Mouse (Mus musculus): ENCODE results near the gene Bcl2l14. TPM values are rescaled to one million over a fixed set of nuclear protein-coding genes. Genes with fewer than 3 reads are reported as not detected.

The Bcl2l14 gene
- polyA plus RNA-seq, 1 experiment from 2014 or later, result 0.12 TPM

GRCm38 (mm10) chr6:134377856-134378255 is 18.3 kb upstream of the Bcl2l14 start:
- no peaks in the 10 kb centered on the region for H3K36me3 ChIP-seq (replicated peaks)
- 84% methylated on average over 3 of the region's 3 CpGs for WGBS
- ATAC-seq (replicated peaks), result no peak
- H3K4me2 ChIP-seq, result no peak overlapping the region
- no peak overlapping the region for H3K4me3 ChIP-seq
- H3K27ac ChIP-seq, result no peak overlapping the region
- H3K9ac ChIP-seq, result no peak overlapping the region
- no peaks in the 10 kb centered on the region for H3K4me1 ChIP-seq
- no peaks in the 10 kb centered on the region for H3K9me3 ChIP-seq
- H3K27me3 ChIP-seq (replicated peaks), result no peaks in the 10 kb centered on the region

- no peak overlapping the region for H3K27ac ChIP-seq
- no peaks in the 10 kb centered on the region for H3K9me3 ChIP-seq
- no peak for ATAC-seq (replicated peaks)
- WGBS, result 91% methylated on average over 6 of the region's 6 CpGs
- H3K9ac ChIP-seq, result no peak overlapping the region
- H3K27me3 ChIP-seq (replicated peaks), result no peaks in the 10 kb centered on the region
- no peaks in the 10 kb centered on the region for H3K36me3 ChIP-seq (replicated peaks)
- H3K4me1 ChIP-seq, result no peaks in the 10 kb centered on the region
- H3K4me3 ChIP-seq, result no peak overlapping the region
- H3K4me2 ChIP-seq, result no peak overlapping the region
Measured at GRCm38 (mm10) chr6:134381462-134381861, 14.7 kb upstream of the Bcl2l14 start.

GRCm38 (mm10) chr6:134385931-134386330 is 10.2 kb upstream of the Bcl2l14 start:
- ATAC-seq (replicated peaks), result no peak
- H3K9ac ChIP-seq, result no peak overlapping the region
- H3K27me3 ChIP-seq (replicated peaks), result no peaks in the 10 kb centered on the region
- H3K4me1 ChIP-seq, result no peaks in the 10 kb centered on the region
- H3K9me3 ChIP-seq, result no peaks in the 10 kb centered on the region
- 88% methylated on average over 6 of the region's 6 CpGs for WGBS
- H3K4me2 ChIP-seq, result no peak overlapping the region
- H3K4me3 ChIP-seq, result no peak overlapping the region
- H3K27ac ChIP-seq, result no peak overlapping the region
- H3K36me3 ChIP-seq (replicated peaks), result no peaks in the 10 kb centered on the region

GRCm38 (mm10) chr6:134387396-134387795 is 8.7 kb upstream of the Bcl2l14 start:
- no peak for ATAC-seq (replicated peaks)
- 87% methylated on average over 10 of the region's 10 CpGs for WGBS

GRCm38 (mm10) chr6:134388424-134389110 is 7.6 kb upstream of the Bcl2l14 start:
- 76% methylated on average over 24 of the region's 24 CpGs for WGBS
- H3K4me3 ChIP-seq, result no peak overlapping the region
- H3K9me3 ChIP-seq, result no peaks in the 10 kb centered on the region
- no peak overlapping the region for H3K4me2 ChIP-seq
- no peak overlapping the region for H3K9ac ChIP-seq
- no peak for ATAC-seq (replicated peaks)
- H3K27ac ChIP-seq, result no peak overlapping the region
- no peaks in the 10 kb centered on the region for H3K36me3 ChIP-seq (replicated peaks)
- no peaks in the 10 kb centered on the region for H3K27me3 ChIP-seq (replicated peaks)
- H3K4me1 ChIP-seq, result no peaks in the 10 kb centered on the region

More at GRCm38 (mm10) chr6:134387396-134387795, 8.7 kb upstream of the Bcl2l14 start:
- Histone ChIP-seq H3K4me1 (no peaks in the 10 kb centered on the region), H3K4me2 (no peak overlapping the region), H3K27me3 (replicated peaks) (no peaks in the 10 kb centered on the region), H3K9me3 (no peaks in the 10 kb centered on the region), H3K36me3 (replicated peaks) (no peaks in the 10 kb centered on the region), H3K27ac (no peak overlapping the region), H3K4me3 (no peak overlapping the region), H3K9ac (no peak overlapping the region)

DNA sequence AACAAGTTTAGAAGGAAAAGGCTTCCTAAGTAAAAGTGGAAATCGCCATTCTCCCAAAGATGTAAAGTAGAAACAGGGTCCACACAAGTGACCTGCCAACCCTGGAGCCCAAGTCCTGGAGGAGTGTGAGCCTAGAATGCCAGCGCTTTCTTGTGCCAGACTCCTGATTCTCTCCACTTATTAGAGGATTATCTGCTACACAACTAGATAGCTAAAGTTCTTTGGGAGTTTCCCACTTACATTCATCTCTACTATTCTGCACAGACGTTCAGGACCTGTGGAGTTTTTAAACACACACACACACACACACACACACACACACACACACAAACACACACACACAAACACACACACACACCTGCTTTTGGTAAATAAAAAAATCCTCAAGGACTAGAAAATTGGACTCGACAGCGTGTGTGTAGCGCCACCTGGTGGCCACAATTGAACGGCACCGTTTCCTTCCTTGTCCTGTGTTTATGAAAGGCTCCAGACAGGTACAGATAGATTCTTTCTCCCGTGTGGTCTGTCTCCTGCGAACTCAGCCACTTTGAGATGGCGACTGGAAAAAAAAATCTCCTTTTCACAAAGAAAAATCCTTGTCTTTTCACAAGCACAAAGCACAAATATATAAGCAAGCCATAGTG is 6.7 kb upstream of the Bcl2l14 start:
- ATAC-seq (replicated peaks), result peak; percentile 69
- H3K36me3 ChIP-seq (replicated peaks), result no peaks in the 10 kb centered on the region
- no peak overlapping the region for H3K9ac ChIP-seq
- H3K9me3 ChIP-seq, result no peaks in the 10 kb centered on the region
- H3K27ac ChIP-seq, result no peak overlapping the region
- 17% methylated on average over 11 of the region's 11 CpGs for WGBS
- H3K27me3 ChIP-seq (replicated peaks), result no peaks in the 10 kb centered on the region
- H3K4me1 ChIP-seq, result no peaks in the 10 kb centered on the region
- H3K4me3 ChIP-seq, result no peak overlapping the region
- no peak overlapping the region for H3K4me2 ChIP-seq

DNA sequence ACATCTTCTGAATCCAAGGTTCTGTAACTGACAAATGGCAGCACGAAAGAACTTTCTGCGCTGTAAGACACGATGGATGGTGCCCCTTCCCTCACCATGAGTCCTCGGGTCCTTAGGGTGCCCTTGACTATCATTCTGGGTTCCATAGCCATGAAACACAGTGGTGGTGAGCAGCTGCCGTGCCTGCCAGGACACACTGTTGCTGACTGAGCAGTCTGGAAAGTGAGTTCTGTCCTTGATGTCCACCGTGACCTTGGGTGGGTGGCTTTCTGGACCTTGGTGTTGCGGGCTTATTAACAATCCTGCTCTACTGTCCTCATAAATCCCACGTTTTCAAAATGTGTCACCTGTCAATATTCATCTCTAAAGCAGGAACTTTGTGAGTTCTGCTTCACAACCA is 6.2 kb upstream of the Bcl2l14 start:
- no peaks in the 10 kb centered on the region for H3K27me3 ChIP-seq (replicated peaks)
- H3K9me3 ChIP-seq, result no peaks in the 10 kb centered on the region
- no peaks in the 10 kb centered on the region for H3K4me1 ChIP-seq
- H3K9ac ChIP-seq, result no peak overlapping the region
- no peak overlapping the region for H3K4me2 ChIP-seq
- ATAC-seq (replicated peaks), result peak; percentile 35
- H3K36me3 ChIP-seq (replicated peaks), result no peaks in the 10 kb centered on the region
- H3K4me3 ChIP-seq, result no peak overlapping the region
- no peak overlapping the region for H3K27ac ChIP-seq
- WGBS, result 77% methylated on average over 8 of the region's 8 CpGs

DNA sequence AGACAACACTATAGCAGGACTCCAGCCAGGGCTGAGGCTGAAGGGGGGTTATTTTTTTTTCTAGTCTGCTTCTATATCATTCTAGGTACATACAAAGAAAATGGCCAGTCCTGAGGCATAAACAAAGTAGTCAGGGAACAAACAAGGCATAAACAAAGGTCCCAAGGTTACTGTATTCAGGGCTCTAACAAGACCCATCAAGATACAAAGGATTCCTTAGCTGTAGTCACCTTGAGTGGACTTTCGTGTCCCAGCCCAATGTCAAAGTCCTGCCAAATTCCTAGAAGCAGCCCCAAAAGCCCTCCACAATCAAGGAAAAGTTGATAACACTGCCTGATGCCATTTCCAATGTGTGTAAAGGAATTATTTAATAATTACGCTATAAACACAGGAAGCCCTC is 5.3 kb upstream of the Bcl2l14 start:
- H3K9ac ChIP-seq, result no peak overlapping the region
- 82% methylated on average over 2 of the region's 2 CpGs for WGBS
- no peak overlapping the region for H3K4me3 ChIP-seq
- H3K36me3 ChIP-seq (replicated peaks), result no peaks in the 10 kb centered on the region
- no peak overlapping the region for H3K4me2 ChIP-seq
- H3K27me3 ChIP-seq (replicated peaks), result no peaks in the 10 kb centered on the region
- H3K9me3 ChIP-seq, result no peaks in the 10 kb centered on the region
- H3K4me1 ChIP-seq, result no peaks in the 10 kb centered on the region
- ATAC-seq (replicated peaks), result no peak
- H3K27ac ChIP-seq, result no peak overlapping the region

GRCm38 (mm10) chr6:134402914-134403683 is 7.0 kb downstream of the Bcl2l14 start:
- H3K4me2 ChIP-seq, result no peak overlapping the region
- H3K4me1 ChIP-seq, result no peaks in the 10 kb centered on the region
- H3K9me3 ChIP-seq, result no peaks in the 10 kb centered on the region
- H3K27me3 ChIP-seq (replicated peaks), result no peaks in the 10 kb centered on the region
- no peak overlapping the region for H3K27ac ChIP-seq
- H3K9ac ChIP-seq, result no peak overlapping the region
- WGBS, result 46% methylated on average over 16 of the region's 16 CpGs
- no peak for ATAC-seq (replicated peaks)
- H3K36me3 ChIP-seq (replicated peaks), result no peaks in the 10 kb centered on the region
- H3K4me3 ChIP-seq, result no peak overlapping the region

DNA sequence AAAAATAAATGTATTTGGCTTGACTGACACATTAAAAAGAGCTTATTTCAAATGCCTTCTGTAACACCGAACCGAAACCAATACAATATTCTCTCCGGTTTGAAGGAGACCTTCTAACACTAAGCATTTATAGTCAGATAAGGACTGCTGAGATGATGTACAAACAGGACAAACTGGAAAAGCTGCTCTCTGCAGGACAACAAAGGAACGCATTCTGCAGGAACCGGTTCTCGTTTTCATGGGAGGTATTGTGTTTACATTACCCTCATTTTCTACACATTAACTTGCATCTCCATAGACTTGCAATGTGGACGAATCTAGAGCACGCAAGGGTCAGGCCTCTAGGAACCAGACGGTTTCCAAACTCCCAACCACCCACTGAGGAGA is 7.6 kb downstream of the Bcl2l14 start:
- no peaks in the 10 kb centered on the region for H3K4me1 ChIP-seq
- no peak overlapping the region for H3K27ac ChIP-seq
- no peak for ATAC-seq (replicated peaks)
- H3K4me3 ChIP-seq, result no peak overlapping the region
- H3K4me2 ChIP-seq, result no peak overlapping the region
- 91% methylated on average over 9 of the region's 9 CpGs for WGBS
- no peaks in the 10 kb centered on the region for H3K9me3 ChIP-seq
- H3K36me3 ChIP-seq (replicated peaks), result no peaks in the 10 kb centered on the region
- H3K9ac ChIP-seq, result no peak overlapping the region
- no peaks in the 10 kb centered on the region for H3K27me3 ChIP-seq (replicated peaks)

- Histone ChIP-seq H3K9me3 (no peaks in the 10 kb centered on the region), H3K27ac (no peak overlapping the region), H3K9ac (no peak overlapping the region), H3K4me2 (no peak overlapping the region), H3K27me3 (replicated peaks) (no peaks in the 10 kb centered on the region), H3K36me3 (replicated peaks) (no peaks in the 10 kb centered on the region), H3K4me1 (no peaks in the 10 kb centered on the region), H3K4me3 (no peak overlapping the region)
- ATAC-seq (replicated peaks), result no peak
- WGBS, result 73% methylated on average over 5 of the region's 5 CpGs
Measured at GRCm38 (mm10) chr6:134407226-134407625, 11.1 kb downstream of the Bcl2l14 start.

- no peaks in the 10 kb centered on the region for H3K4me1 ChIP-seq
- ATAC-seq (replicated peaks), result no peak
Measured at GRCm38 (mm10) chr6:134413706-134414531, 17.8 kb downstream of the Bcl2l14 start.

More at GRCm38 (mm10) chr6:134413706-134414531, 17.8 kb downstream of the Bcl2l14 start:
- 66% methylated on average over 18 of the region's 18 CpGs for WGBS
- no peak overlapping the region for H3K4me3 ChIP-seq
- H3K27me3 ChIP-seq (replicated peaks), result no peaks in the 10 kb centered on the region
- no peak overlapping the region for H3K9ac ChIP-seq
- no peaks in the 10 kb centered on the region for H3K9me3 ChIP-seq
- no peak overlapping the region for H3K27ac ChIP-seq
- no peaks in the 10 kb centered on the region for H3K36me3 ChIP-seq (replicated peaks)
- H3K4me2 ChIP-seq, result no peak overlapping the region
